Mouse (Mus musculus) retina, adult 2 months (tissue): ENCODE measurements around the gene Slc8b1.

Source experiments
- DNase-seq: peaks from one replicate; pipeline ENCODE4 v3.0.0-alpha.2; 2012; ENCODE audit warnings: low read depth, low spot score

The Slc8b1 gene

GRCm38 (mm10) chr5:120526311-120526710, 15.3 kb downstream of the Slc8b1 start:
- no peak for DNase-seq

GRCm38 (mm10) chr5:120527296-120527964, 16.5 kb downstream of the Slc8b1 start:
- DNase-seq, result no peak

- DNase-seq, result no peak
Measured at GRCm38 (mm10) chr5:120531631-120532030, 20.7 kb downstream of the Slc8b1 start.

GRCm38 (mm10) chr5:120534071-120534685, 23.2 kb downstream of the Slc8b1 start:
- no peak for DNase-seq

GRCm38 (mm10) chr5:120534686-120535075, 23.7 kb downstream of the Slc8b1 start:
- no peak for DNase-seq

- DNase-seq, result no peak
Measured at GRCm38 (mm10) chr5:120536046-120536445, 25.1 kb downstream of the Slc8b1 start.

GRCm38 (mm10) chr5:120536632-120537031, 25.7 kb downstream of the Slc8b1 start:
- DNase-seq, result no peak

GRCm38 (mm10) chr5:120548236-120548850, 37.4 kb downstream of the Slc8b1 start:
- no peak for DNase-seq

- DNase-seq, result no peak
Measured at GRCm38 (mm10) chr5:120550137-120550536, 39.2 kb downstream of the Slc8b1 start.

GRCm38 (mm10) chr5:120550673-120551072, 39.7 kb downstream of the Slc8b1 start:
- no peak for DNase-seq

GRCm38 (mm10) chr5:120555871-120556270, 44.9 kb downstream of the Slc8b1 start:
- no peak for DNase-seq

- no peak for DNase-seq
Measured at GRCm38 (mm10) chr5:120558041-120558440, 47.1 kb downstream of the Slc8b1 start.

- DNase-seq, result no peak
Measured at GRCm38 (mm10) chr5:120558762-120559161, 47.8 kb downstream of the Slc8b1 start.

- DNase-seq, result no peak
Measured at GRCm38 (mm10) chr5:120560129-120560615, 49.2 kb downstream of the Slc8b1 start.

GRCm38 (mm10) chr5:120560616-120561311, 49.8 kb downstream of the Slc8b1 start:
- DNase-seq, result no peak

GRCm38 (mm10) chr5:120562956-120563913, 52.3 kb downstream of the Slc8b1 start:
- DNase-seq, result no peak

GRCm38 (mm10) chr5:120563914-120564311, 52.9 kb downstream of the Slc8b1 start:
- DNase-seq, result no peak

- DNase-seq, result no peak
Measured at GRCm38 (mm10) chr5:120565171-120565905, 54.4 kb downstream of the Slc8b1 start.

- no peak for DNase-seq
Measured at GRCm38 (mm10) chr5:120566101-120566500, 55.1 kb downstream of the Slc8b1 start.

GRCm38 (mm10) chr5:120566681-120567252, 55.8 kb downstream of the Slc8b1 start:
- no peak for DNase-seq
